In genomic region chr6:100811731-100812130, GRCm38 (mm10) we compare ENCODE assay signal across 16 mouse cellular contexts.
"Had no signal": no experiment of that assay in that cellular context is flagged by ENCODE, and none has a peak within 500 bp of the region (broad histone marks: within the 10 kb centered on the region; RNA-seq: fewer than 3 reads in every experiment).

No protein-coding gene starts in this region.

- H3K4me3 ChIP-seq: neural tube, embryonic 12.5 days; neural tube, embryonic 13.5 days; neural tube, embryonic 15.5 days; stomach, embryonic 15.5 days had no signal

- H3K4me1 ChIP-seq: neural tube, embryonic 12.5 days; neural tube, embryonic 13.5 days; neural tube, embryonic 15.5 days; stomach, embryonic 15.5 days had no signal

- DNase-seq: retina, postnatal 1 day; right cerebral cortex, adult 18-20 months; right cerebral cortex, postnatal 25 days; right cerebral cortex, postnatal 4 days; spleen, adult 18-20 months; thymus, adult 18-20 months; thymus, adult 2 months; thymus, postnatal 14 days; thymus, postnatal 25 days; thymus, postnatal 36 days; thymus, postnatal 4 days had no signal

- H3K27me3 ChIP-seq: neural tube, embryonic 12.5 days; neural tube, embryonic 13.5 days; neural tube, embryonic 15.5 days; stomach, embryonic 15.5 days had no signal

- H3K36me3 ChIP-seq: neural tube, embryonic 12.5 days; neural tube, embryonic 13.5 days; neural tube, embryonic 15.5 days; stomach, embryonic 15.5 days had no signal

- H3K27ac ChIP-seq: neural tube, embryonic 12.5 days; neural tube, embryonic 13.5 days; neural tube, embryonic 15.5 days; stomach, embryonic 15.5 days; stomach, postnatal 0 days had no signal

- H3K4me2 ChIP-seq: neural tube, embryonic 12.5 days; neural tube, embryonic 13.5 days; neural tube, embryonic 15.5 days; stomach, embryonic 15.5 days had no signal

- H3K9me3 ChIP-seq: neural tube, embryonic 12.5 days; neural tube, embryonic 13.5 days; neural tube, embryonic 15.5 days; stomach, embryonic 15.5 days had no signal

- H3K9ac ChIP-seq: neural tube, embryonic 12.5 days; neural tube, embryonic 13.5 days; neural tube, embryonic 15.5 days; stomach, embryonic 15.5 days had no signal
